Mouse (Mus musculus) neural tube, embryonic 11.5 days (tissue): Measurements from ENCODE around the gene Ubxn6. TPM values are rescaled to one million over a fixed set of nuclear protein-coding genes. Genes with fewer than 3 reads are reported as not detected.

Experiments
- ATAC-seq: fragments of 200-750 bp; cut with Nextera tagmentation; 2 replicates; pipeline ENCODE4 v1.8.0; 2017; ENCODE audit warnings: moderate number of reproducible peaks, mild to moderate bottlenecking, moderate TSS enrichment, moderate library complexity; ENCODE audit not compliant: insufficient read depth, low FRiP score, low TSS enrichment
- DNase-seq: peaks from one replicate; pipeline ENCODE4 v3.0.0-alpha.2; 2015; ENCODE audit warnings: low spot score
- H3K27ac ChIP-seq: fragments of 300-500 bp; sonication (generic); 2 replicates; pipeline ENCODE4 v1.5.1; 2014; ENCODE audit warnings: low read depth, mild to moderate bottlenecking, low read length
- H3K27me3 ChIP-seq: fragments of 300-500 bp; sonication (generic); 2 replicates; pipeline ENCODE4 v1.6.1; 2014; ENCODE audit warnings: mild to moderate bottlenecking, low read length, mixed read lengths; ENCODE audit not compliant: control insufficient read depth, insufficient read depth
- H3K36me3 ChIP-seq: fragments of 300-500 bp; sonication (generic); 2 replicates; pipeline ENCODE4 v1.6.1; 2014; ENCODE audit warnings: mild to moderate bottlenecking, low read length, moderate library complexity, mixed read lengths; ENCODE audit not compliant: control insufficient read depth, insufficient read depth
- H3K4me1 ChIP-seq: fragments of 300-500 bp; sonication (generic); 2 replicates; pipeline ENCODE4 v1.6.1; 2014; ENCODE audit warnings: low read length, mixed read lengths; ENCODE audit not compliant: control insufficient read depth, insufficient read depth
- H3K4me2 ChIP-seq: fragments of 300-500 bp; sonication (generic); 2 replicates; pipeline ENCODE4 v1.6.1; 2014; ENCODE audit warnings: low read depth, mild to moderate bottlenecking, moderate library complexity
- H3K4me3 ChIP-seq: fragments of 300-500 bp; sonication (generic); 2 replicates; pipeline ENCODE4 v1.5.1; 2014; ENCODE audit warnings: low read depth, low read length
- H3K9ac ChIP-seq: fragments of 300-500 bp; sonication (generic); 2 replicates; pipeline ENCODE4 v1.6.1; 2014; ENCODE audit warnings: mild to moderate bottlenecking, low read length
- H3K9me3 ChIP-seq: fragments of 300-500 bp; sonication (generic); 2 replicates; pipeline ENCODE4 v1.6.1; 2016; ENCODE audit warnings: low read length; ENCODE audit not compliant: control insufficient read depth
- WGBS: fragments of 180-500 bp; shearing (Covaris S2); extraction: QIAGEN DNeasy Blood & Tissue Kit; methylation state at CpG from one replicate; pipeline ENCODE4 v1.1.7; 2014; 5-methylcytosine and 5-hydroxymethylcytosine counted together
- polyA plus RNA-seq: library from polyadenylated mRNA; unstranded; fragments of >200 nt; fragmentation: Nextera tagmentation; extraction: Ambion mirVana; gene quantifications from 2 replicates; pipeline ENCODE4 v1.2.1, GENCODE M21; 2014

Ubxn6 gene
- polyA plus RNA-seq, 1 experiment from 2014 or later = 45.6 TPM

DNA sequence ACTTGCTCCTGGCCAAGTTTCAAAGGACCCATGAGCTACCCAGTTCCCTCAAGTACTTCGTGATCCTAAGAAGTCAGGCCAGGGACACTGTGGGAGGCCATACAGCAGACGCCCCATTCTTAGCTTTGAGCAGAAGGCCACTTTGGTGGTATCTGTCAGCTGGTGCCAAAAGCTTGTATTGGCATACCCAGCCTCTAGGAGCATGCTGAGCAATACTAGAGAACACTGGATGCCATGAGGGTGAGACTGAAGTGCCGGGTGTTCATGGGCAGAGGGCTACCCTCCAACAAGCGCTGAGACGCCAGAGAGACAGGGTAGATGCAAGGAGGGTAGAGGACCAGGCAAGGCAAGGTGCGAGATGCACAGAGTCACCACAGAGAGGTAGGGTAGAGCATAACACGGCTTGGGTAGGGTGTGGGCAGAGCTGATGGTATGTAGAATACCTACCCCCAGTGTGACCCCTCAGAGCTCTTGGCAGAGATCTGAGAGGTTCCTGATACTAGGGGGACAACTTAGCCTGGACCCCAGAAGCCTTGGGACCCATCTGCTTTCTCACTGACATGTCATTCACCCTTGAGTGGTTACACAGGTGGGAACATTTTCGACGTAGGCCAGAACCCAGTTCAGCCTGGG lies 44.5 kb downstream of the Ubxn6 start:
- 93% methylated on average over 9 of the region's 9 CpGs for WGBS
- Histone ChIP-seq H3K36me3 (peaks cover 2% of the 10 kb centered on the region), H3K4me2 (no peak overlapping the region), H3K4me1 (peaks cover 8% of the 10 kb centered on the region; the same call in 1 of the 2 replicates), H3K27ac (no peak overlapping the region), H3K9ac (no peak overlapping the region; the same call in 1 of the 2 replicates), H3K27me3 (no peaks in the 10 kb centered on the region), H3K4me3 (no peak overlapping the region), H3K9me3 (no peaks in the 10 kb centered on the region)
- no peak for DNase-seq
- no peak for ATAC-seq

DNA sequence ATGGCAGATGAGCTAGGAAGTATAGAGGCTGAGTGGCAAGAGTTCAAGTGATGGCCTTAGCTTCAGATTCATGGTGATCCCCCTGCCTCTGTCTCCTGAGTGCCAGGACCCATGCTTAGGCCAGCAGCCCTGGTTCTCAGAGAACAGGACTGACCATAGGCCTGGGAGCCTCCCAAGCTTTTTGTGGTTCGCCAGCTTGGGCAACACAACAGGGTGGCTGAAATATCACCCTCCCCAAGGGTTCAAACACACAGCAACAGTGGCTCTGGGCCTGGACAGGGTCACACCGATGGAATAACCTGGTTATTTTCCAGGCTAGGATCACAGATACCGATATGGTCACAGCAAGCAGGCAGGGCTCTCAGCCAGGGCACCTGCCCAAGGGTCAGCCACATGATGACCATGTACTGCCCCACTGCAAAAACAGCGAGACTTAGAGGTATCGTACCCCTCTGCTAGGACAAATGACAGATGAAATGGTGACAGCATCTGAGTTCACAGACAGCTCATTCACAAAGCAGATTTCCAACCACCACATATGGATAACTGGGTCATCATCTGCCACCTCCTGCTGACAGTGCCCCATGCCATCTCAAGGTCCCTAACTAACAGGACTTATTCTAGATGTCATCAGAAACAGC lies 46.9 kb downstream of the Ubxn6 start:
- H3K4me2 ChIP-seq = no peak overlapping the region
- H3K4me3 ChIP-seq = no peak overlapping the region
- H3K4me1 ChIP-seq = peaks cover 2% of the 10 kb centered on the region; the same call in 1 of the 2 replicates
- no peak overlapping the region for H3K27ac ChIP-seq
- no peak for ATAC-seq
- H3K36me3 ChIP-seq = peaks cover 2% of the 10 kb centered on the region
- no peaks in the 10 kb centered on the region for H3K9me3 ChIP-seq
- DNase-seq = no peak
- no peaks in the 10 kb centered on the region for H3K27me3 ChIP-seq
- WGBS = 93% methylated on average over 5 of the region's 5 CpGs
- no peak overlapping the region for H3K9ac ChIP-seq

DNA sequence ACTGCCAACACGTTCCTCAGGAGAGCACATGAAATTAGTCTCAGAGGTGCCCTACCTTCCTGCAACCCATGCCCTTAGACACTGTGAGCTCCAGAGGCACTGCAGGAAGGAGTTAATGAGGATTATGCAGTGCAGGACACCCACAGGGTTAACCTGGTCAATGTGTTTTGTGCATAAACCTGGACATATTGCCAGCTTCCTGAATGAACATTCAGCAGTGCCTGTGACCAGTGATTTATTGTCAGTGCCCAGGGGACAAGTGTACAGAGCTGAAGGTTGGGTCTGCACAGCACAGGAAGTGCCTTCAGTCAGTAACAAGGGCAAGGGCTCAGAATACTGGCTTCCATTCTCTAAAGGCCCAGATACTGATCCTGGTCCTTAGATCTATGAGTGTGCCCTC lies 47.9 kb downstream of the Ubxn6 start:
- no peak overlapping the region for H3K9ac ChIP-seq
- H3K27ac ChIP-seq = no peak overlapping the region
- H3K4me1 ChIP-seq = peaks cover 8% of the 10 kb centered on the region; the same call in 1 of the 2 replicates
- no peaks in the 10 kb centered on the region for H3K9me3 ChIP-seq
- no peak overlapping the region for H3K4me3 ChIP-seq
- ATAC-seq = no peak
- H3K36me3 ChIP-seq = peaks cover 2% of the 10 kb centered on the region
- no peak overlapping the region for H3K4me2 ChIP-seq
- 67% methylated on average over 1 of the region's 1 CpGs for WGBS
- DNase-seq = no peak
- H3K27me3 ChIP-seq = no peaks in the 10 kb centered on the region

DNA sequence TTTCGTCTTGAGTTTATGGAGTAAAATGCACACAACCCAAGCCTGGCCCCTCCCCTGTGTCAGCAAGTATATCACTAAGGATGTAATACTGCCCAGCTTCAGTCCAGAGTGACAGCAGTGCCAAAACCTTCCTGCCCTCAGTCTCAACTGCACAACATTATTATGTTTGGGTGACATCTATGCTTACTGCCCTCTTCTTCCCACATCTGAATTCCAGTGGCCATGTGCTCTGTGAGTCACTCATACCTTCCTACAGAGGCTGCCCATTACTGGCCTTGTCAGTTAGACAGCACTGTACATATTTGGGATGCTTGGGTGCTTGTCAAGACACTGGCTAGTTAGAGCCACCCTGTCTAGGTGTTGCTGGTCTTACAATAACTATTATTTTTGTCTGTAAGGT lies 48.5 kb downstream of the Ubxn6 start:
- Histone ChIP-seq H3K9me3 (no peaks in the 10 kb centered on the region), H3K27me3 (no peaks in the 10 kb centered on the region), H3K4me2 (no peak overlapping the region), H3K36me3 (peaks cover 2% of the 10 kb centered on the region), H3K27ac (no peak overlapping the region), H3K9ac (no peak overlapping the region), H3K4me3 (no peak overlapping the region), H3K4me1 (peaks cover 8% of the 10 kb centered on the region; the same call in 1 of the 2 replicates)
- no peak for ATAC-seq
- 94% methylated on average over 1 of the region's 1 CpGs for WGBS
- no peak for DNase-seq

DNA sequence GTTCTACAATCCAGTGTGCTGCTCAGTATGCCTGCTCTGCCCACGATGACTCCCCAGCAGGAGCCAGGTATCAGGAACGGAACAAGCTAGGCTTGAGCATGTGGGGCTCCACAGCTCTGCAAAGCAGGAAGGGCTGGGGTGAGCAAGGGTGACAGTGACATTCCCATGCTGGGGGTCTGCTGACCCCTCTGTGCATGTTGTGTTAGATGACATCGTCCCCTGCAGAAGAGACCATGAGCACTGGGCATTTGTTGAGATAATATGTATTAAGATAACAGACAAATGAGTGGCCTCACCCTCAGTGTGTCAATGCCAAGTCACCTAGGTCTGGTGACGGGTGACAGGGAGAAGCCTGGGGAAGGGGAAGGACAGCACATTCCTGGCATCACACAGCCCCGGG lies 49.9 kb downstream of the Ubxn6 start:
- Histone ChIP-seq H3K27me3 (no peaks in the 10 kb centered on the region), H3K4me3 (no peak overlapping the region), H3K9ac (no peak overlapping the region), H3K9me3 (no peaks in the 10 kb centered on the region), H3K4me1 (peaks cover 8% of the 10 kb centered on the region; the same call in 1 of the 2 replicates), H3K4me2 (no peak overlapping the region), H3K36me3 (peaks cover 2% of the 10 kb centered on the region), H3K27ac (no peak overlapping the region)
- WGBS = 79% methylated on average over 5 of the region's 5 CpGs
- DNase-seq (no peak), ATAC-seq (no peak)

DNA sequence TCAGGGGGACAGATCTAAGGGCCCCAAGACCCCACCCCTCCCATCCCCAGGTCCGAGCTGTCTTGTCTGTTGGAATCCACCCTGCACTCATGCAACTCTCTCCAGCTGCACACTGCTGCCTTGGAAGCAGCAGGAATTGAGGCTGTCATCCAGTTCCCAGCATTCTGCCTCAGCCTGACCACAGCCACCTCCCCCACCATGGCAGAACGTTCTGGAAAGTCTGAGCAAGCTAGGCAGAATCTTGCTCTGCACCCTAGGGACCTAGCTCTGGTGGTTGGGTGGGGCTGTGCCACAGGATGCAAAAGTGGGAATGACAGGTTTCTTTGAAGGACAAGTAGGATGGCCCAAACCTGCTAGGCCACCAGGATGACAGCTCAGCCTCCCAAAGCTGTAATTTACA lies 50.4 kb downstream of the Ubxn6 start:
- Histone ChIP-seq H3K4me1 (peaks cover 8% of the 10 kb centered on the region; the same call in 1 of the 2 replicates), H3K36me3 (peaks cover 2% of the 10 kb centered on the region), H3K27me3 (no peaks in the 10 kb centered on the region), H3K27ac (no peak overlapping the region), H3K9me3 (no peaks in the 10 kb centered on the region), H3K4me3 (no peak overlapping the region), H3K4me2 (no peak overlapping the region), H3K9ac (no peak overlapping the region)
- DNase-seq (no peak), ATAC-seq (no peak)
- 77% methylated on average over 2 of the region's 2 CpGs for WGBS

DNA sequence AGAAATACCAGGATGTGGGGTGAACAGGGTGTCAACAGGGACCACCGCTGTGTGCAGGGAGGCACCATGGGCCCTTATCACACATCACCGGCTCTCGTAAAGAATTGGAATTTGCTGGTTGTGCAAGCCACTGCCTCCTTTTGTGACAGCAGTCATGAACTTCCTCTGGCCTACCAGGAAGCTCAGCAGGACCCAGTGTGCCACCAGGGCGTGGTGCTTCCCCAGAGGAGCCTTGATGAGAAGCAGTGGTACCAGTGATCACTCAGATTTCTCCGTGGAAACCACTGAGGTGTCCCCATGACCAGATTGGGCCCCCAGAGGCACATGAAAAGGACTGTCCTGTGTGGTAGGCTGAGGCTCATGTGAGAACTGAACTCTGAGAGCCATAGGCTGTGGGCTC lies 51.4 kb downstream of the Ubxn6 start:
- H3K27ac ChIP-seq = peak overlapping the region; percentile 3; the same call in 1 of the 2 replicates

DNA sequence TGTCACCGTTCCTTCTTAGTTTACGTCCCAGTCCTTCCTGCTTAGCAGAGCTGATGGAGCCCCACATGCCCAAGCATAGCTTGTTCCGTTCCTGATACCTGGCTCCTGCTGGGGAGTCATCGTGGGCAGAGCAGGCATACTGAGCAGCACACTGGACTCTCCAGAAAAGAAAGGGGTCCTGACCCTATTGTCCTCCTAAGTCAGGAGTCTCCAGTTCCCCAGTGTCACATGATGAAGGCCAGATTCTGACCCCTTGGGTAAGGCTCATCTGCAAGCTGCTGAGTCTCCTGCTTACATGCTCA lies 51.9 kb downstream of the Ubxn6 start:
- DNase-seq (no peak), ATAC-seq (no peak)
- Histone ChIP-seq H3K4me1 (peaks cover 8% of the 10 kb centered on the region; the same call in 1 of the 2 replicates), H3K27ac (peak overlapping the region; percentile 3; the same call in 1 of the 2 replicates), H3K9me3 (no peaks in the 10 kb centered on the region), H3K4me3 (no peak overlapping the region), H3K27me3 (no peaks in the 10 kb centered on the region), H3K36me3 (peaks cover 10% of the 10 kb centered on the region), H3K9ac (no peak overlapping the region), H3K4me2 (no peak overlapping the region)
- WGBS = 82% methylated on average over 4 of the region's 4 CpGs

More for the DNA sequence above, 51.4 kb downstream of the Ubxn6 start:
- Histone ChIP-seq H3K36me3 (peaks cover 8% of the 10 kb centered on the region), H3K9me3 (no peaks in the 10 kb centered on the region), H3K4me3 (no peak overlapping the region), H3K27me3 (no peaks in the 10 kb centered on the region), H3K9ac (no peak overlapping the region), H3K4me1 (peaks cover 8% of the 10 kb centered on the region; the same call in 1 of the 2 replicates), H3K4me2 (no peak overlapping the region)
- DNase-seq = no peak
- no peak for ATAC-seq
- WGBS = 91% methylated on average over 5 of the region's 5 CpGs
